Mouse (Mus musculus): ENCODE results near the gene Tmod3. TPM values are rescaled to one million over a fixed set of nuclear protein-coding genes. Genes with fewer than 3 reads are reported as not detected.
"Not testable (repeated sequence)": the region's sequence is repeated elsewhere in the genome, so short reads cannot be mapped to it uniquely, and the experiment has no call there.

The Tmod3 gene
- total RNA-seq, 2 experiments from 2014 or later: 15.0 to 23.0 TPM

DNA sequence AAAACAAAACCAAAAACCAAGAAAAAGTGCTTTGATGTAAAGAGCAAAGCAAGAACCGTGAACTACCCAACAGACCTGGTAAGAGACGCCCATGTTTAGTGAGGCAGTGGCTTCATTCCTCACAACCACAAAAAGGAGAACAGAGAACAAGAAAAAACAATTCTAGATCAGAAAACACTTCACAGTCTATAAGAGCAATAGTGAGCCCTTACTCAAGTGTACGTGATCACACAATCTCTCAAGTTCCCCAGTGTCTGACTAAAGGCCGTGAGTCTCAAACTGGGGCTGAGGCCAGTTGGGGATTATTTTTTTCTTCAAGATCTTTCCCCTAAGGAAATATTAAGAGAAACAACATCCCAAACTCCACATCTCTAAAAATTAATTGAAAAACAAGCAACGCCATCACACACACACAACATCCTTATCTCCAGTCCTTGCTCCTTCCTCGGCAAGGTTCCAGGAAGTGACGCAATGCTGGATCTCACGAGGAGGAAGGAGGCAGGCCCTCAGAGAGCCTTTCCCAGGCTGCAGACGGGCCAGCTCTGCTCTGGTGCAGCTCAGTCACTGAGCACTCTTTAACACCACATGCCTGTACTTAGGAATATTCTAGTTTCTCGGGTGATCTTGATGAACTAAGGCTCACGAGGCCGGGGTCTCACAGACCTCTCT is 12.4 kb downstream of the Tmod3 start:
- DNase-seq: peak; percentile 92
- Histone ChIP-seq H3K4me3 (peak overlapping the region; percentile 45), H3K27ac (peak overlapping the region; percentile 86)
- no peak for TF ChIP-seq CTCF (IDR thresholded peaks at IDR 0.05)
- intact Hi-C loops (cut with DNase I): no loop called here

DNA sequence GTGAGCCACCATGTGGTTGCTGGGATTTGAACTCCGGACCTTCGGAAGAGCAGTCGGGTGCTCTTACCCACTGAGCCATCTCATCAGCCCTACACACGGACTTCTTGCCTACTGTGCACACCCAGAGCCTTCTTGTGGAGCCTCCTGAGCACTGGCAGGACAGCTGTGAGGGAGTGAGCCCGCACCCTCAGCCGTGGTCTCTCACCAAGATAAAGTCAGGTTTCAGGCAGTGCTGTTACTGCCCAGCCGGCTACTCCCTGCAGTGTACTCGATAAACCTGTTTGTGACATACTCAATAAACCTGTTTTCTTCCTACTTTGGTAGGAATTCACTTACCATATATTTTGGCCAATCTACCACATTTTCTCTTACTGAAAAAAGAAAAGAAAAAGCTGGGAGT is 13.9 kb downstream of the Tmod3 start:
- no peak for DNase-seq
- intact Hi-C loops (cut with DNase I): no loop called here
- no peak for TF ChIP-seq CTCF (IDR thresholded peaks at IDR 0.05)
- Histone ChIP-seq H3K27ac (peak overlapping the region; percentile 86), H3K4me3 (no peak overlapping the region)

DNA sequence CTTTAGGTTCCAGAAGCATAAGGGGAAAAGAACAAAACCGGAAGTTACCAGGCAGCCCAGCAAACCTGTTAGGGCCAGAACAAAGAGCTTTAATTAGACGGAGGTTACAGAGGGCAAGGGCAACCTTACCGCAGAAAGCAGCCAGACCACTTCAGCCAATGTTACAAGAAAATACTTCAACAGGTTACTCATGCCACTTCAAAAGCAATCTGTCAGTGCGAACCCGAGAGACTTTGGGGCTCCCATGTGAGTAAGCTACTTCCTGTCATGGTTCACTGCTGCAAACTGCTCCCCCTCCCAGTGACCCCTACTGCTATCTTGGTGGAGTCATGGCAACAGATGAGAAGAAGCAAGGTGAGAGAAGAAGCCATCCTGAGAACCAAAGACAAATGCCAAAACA is 18.0 kb downstream of the Tmod3 start:
- DNase-seq: no peak
- no peak for TF ChIP-seq CTCF (IDR thresholded peaks at IDR 0.05)
- H3K4me3 ChIP-seq: no peak overlapping the region
- intact Hi-C loops (cut with DNase I): no loop called here
- H3K27ac ChIP-seq: peak overlapping the region; percentile 55

DNA sequence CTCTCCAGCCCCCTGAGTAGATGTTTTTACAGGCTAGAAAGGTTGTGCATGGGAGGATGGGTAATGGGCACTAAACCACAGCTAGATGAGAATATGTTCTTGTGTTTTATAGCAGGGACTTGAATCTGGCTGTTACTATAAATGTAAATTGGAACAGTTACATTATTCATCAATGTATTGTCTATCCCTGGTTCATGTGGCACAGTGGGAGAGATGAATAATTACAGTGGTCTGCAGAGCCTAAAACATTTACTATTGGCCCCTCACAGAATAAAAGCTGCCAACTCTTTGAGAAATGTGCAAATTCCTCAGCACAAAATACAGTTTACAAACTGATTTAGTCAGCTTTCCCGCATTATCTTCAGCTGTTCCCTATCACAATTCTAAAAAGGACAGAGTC is 23.0 kb downstream of the Tmod3 start:
- Histone ChIP-seq H3K4me3 (no peak overlapping the region), H3K27ac (no peak overlapping the region)
- TF ChIP-seq CTCF (IDR thresholded peaks at IDR 0.05): no peak
- no peak for DNase-seq
- intact Hi-C loops (cut with DNase I): no loop called here

DNA sequence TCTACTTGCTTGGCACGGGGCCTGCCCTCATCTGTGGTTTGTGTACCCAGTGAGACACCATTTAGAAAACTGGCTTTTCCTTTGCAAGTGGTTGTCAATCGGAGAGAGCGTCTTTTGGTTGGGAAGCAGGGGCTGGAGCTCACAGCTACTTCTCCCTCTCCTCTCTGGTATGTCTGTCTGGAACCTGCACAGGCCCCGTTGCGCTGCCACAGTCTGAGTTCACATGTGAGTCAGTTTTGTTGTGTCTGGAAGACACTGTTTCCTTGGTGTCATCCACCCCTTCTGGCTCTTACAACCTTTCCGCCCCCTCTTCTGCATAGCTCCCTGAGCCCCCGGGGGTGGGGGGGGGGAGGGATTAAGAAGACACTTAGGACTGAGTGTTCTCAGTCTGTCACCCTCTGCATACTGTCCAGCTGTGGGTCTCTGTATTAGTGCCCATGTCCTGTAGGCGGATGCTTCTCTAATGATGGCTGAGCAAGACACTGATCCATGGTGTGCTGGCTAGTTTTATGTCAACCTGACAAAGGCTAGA is 25.0 kb downstream of the Tmod3 start:
- intact Hi-C loops (cut with DNase I): no loop called here
- Histone ChIP-seq H3K27ac (no peak overlapping the region), H3K4me3 (no peak overlapping the region)
- TF ChIP-seq CTCF (IDR thresholded peaks at IDR 0.05): no peak
- DNase-seq: no peak

DNA sequence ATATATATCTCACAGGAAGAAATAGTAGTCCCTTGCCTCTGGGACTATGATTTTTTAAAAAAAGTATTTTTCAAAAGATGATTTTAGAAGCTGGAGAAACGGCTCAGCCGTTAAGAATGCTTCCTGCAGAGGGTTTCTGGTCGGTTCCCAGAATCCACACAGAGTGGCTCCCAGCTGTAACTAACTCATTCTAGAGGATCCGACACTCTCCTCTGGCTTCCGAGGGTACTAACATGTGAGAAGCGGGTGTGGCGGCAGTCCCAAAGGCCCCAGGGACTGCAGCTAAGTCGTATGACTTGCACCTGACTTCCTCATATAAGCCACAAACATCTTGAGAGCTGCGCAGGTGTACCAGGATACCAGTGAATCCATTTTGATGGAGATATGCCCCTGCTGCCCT is 26.5 kb downstream of the Tmod3 start:
- H3K4me3 ChIP-seq; H3K27ac ChIP-seq; intact Hi-C loops (cut with DNase I); DNase-seq: not testable (repeated sequence)

DNA sequence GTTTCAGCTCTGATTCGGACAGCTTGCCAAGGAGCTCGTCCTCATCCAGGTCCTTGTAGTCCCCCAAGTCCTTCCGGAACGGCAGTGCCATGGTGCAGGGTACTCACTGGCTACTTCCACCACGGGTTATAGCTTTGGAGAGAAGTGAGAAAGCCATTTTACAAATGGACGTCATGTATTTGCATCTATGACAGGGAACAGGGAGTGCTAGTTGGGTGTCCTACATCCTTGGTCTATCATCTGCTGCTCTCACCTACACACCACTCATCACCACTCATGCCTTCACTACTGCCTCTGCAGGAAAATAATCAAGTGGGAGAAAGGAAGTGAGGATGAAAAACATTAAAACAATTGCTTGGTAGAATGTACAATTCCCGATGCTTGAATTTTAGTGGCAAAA is 27.0 kb downstream of the Tmod3 start:
- intact Hi-C loops (cut with DNase I): no loop called here
- Histone ChIP-seq H3K27ac (no peak overlapping the region), H3K4me3 (no peak overlapping the region)
- TF ChIP-seq CTCF (IDR thresholded peaks at IDR 0.05): no peak
- no peak for DNase-seq

DNA sequence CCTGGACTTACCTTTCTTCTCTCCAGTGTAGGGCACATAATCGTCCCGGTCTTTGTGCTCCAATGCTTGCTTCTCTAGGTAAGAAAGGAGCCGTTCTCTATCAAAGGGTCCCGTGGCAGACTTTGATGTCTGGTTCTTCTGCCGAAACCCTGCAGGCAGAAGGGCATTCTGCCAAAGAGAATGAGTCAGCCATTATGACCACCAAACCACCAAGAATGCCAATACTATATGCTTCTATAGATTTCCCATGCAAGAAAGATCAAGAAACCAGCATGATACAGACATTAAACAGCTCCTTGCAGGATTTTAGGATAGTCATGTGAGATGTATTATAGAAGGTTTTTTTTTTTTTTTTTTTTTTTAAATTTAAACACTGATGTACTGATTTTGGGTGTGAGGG is 30.1 kb downstream of the Tmod3 start:
- Histone ChIP-seq H3K4me3 (no peak overlapping the region), H3K27ac (peak overlapping the region; percentile 8; the same call in 1 of the 2 replicates)
- no peak for TF ChIP-seq CTCF (IDR thresholded peaks at IDR 0.05)
- DNase-seq: no peak
- intact Hi-C loops (cut with DNase I): no loop called here

DNA sequence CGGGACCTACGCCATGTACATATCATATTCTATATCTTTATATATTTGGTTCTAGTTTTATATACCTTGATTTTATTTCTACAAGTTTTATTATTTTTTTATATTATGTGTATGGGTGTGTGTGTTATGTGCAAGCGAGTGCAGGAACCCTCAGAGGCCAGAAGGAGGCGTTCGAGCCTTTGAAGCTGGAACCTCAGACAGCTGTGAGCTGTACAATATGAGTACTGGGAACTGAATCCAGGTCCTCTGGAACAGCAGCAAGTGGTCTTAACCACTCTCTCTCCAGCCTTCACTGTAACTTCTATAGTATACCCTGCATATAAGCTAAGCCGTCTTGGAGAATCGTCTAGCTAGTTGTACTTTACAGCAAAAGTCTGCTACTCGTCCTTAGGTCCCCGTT is 31.4 kb downstream of the Tmod3 start:
- intact Hi-C loops (cut with DNase I): no loop called here
- H3K27ac ChIP-seq: no peak overlapping the region

DNA sequence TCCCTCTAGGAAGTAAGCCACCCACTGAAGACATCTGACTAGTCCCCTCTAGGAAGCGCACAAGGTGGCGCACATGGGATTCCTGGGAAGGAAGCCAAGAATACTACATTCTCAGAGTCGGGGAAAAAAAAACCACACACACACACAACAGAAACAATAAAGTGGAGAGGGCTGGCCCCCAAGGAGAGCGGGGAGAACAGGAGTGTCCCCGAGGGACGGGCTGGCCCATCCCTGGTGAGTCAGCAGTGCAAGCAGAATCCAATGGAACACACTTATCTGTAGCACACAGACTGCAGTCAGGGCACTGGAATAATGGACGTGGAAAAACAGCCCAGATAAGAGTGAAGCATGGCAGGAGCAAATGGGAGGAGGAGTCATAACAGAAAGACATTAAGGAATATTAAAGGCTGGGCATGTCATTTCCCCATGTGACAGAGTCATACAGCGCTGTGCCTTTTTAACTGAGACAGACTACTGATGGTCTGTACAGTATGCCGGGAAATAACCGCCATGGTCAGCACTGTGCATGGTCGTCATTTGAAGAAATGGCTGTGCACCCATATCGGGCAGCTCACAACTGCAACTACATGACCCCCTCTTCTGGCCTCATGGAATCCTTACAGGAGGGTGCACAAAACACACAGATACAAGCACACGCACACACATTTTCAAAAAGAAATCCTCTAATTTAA is 31.9 kb downstream of the Tmod3 start:
- intact Hi-C loops (cut with DNase I): no loop called here
- peak; percentile 49 for DNase-seq
- Histone ChIP-seq H3K4me3 (no peak overlapping the region), H3K27ac (peak overlapping the region; percentile 57)
- no peak for TF ChIP-seq CTCF (IDR thresholded peaks at IDR 0.05)

More for the DNA sequence above, 31.4 kb downstream of the Tmod3 start:
- TF ChIP-seq CTCF (IDR thresholded peaks at IDR 0.05): no peak; the same call in 1 of the 2 replicates
- H3K4me3 ChIP-seq: no peak overlapping the region
- no peak for DNase-seq

DNA sequence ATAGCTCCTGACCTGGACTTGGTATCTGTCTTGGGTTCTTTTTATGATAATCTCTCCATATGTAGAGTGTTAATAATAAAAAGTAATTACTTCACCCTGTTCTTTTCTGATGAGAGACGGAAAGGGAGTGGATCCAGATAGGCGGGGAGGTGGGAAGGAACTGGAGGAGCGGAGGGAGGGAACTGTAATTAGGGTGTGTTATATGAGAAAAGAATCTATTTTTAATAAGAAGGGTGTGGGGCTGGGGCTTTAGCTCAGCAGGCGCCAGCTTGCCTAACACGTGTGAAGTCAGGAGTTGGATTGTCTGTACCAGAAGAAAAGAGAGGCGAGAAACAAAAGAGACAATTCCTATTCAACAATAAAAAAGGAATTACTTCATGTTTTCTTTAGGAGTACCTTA is 35.8 kb downstream of the Tmod3 start:
- Histone ChIP-seq H3K4me3 (no peak overlapping the region), H3K27ac (peak overlapping the region; percentile 68)
- intact Hi-C loops (cut with DNase I): loop anchor here (5.0 kb wide), 1 partner anchor 34 kb away; the partner anchor contains the start of gene Tmod3
- peak; percentile 55 for DNase-seq
- TF ChIP-seq CTCF (IDR thresholded peaks at IDR 0.05): no peak

DNA sequence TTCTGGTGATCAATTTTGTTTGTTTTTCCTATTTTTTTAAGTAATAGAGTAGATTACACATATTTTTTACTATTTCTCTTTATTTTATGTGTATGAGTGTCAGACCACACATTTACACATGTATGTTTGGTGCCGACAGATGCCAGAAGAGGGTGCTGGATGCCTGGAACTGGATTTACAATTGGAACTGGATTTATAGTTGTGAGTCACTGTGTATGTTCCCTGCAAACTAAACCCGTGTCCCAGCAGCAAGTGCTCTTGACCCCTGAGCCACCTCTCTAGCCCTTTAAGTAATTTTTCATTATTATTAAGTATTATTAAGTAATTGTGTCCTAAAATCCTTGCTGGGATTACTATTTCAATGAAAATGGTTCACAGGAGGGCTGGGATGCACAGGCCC is 37.2 kb downstream of the Tmod3 start:
- no peak for TF ChIP-seq CTCF (IDR thresholded peaks at IDR 0.05)
- DNase-seq: no peak
- intact Hi-C loops (cut with DNase I): loop anchor here (5.0 kb wide), 1 partner anchor 35 kb away; the partner anchor contains the start of gene Tmod3
- Histone ChIP-seq H3K27ac (peak overlapping the region; percentile 68), H3K4me3 (no peak overlapping the region)

DNA sequence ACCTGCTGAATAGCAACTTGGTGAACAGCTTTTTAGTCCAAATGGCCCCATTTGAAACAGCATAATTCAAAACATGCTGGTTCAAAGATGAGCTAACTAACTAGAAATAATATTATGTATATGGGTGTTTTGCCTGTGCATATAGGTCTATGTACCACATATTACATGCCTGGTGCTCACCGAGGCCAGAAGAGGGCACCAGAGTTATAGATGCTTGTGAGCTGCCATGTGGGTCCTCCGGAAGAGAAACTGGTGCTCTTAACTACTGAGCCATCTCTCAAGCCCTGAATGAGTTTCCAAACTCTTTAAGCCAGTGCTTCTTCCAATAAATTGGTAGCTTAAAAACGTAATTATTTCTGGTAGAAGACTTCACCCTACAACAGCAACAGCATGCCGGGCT is 37.7 kb downstream of the Tmod3 start:
- DNase-seq: peak; percentile 57
- no peak overlapping the region for H3K4me3 ChIP-seq
- TF ChIP-seq CTCF (IDR thresholded peaks at IDR 0.05): peak; percentile 79
- intact Hi-C loops (cut with DNase I): loop anchor here (1.0 to 5.0 kb wide), 2 partner anchors 36 to 61 kb away; partner anchors contain the start of gene Tmod3
- peak overlapping the region; percentile 68 for H3K27ac ChIP-seq
